Mouse (Mus musculus) A20 (cell line): ENCODE results near the gene Ndel1.
A peak's percentile ranks its signal among the peaks of the same experiment; 100 is the strongest.

Source experiments
- DNase-seq: peaks from one replicate; pipeline ENCODE4 v3.0.0-alpha.2; 2011; ENCODE audit warnings: low read depth, low spot score

Ndel1 gene

GRCm38 (mm10) chr11:68893911-68894464 is 22.3 kb upstream of the Ndel1 start:
- DNase-seq, result no peak

- no peak for DNase-seq
These were observed 20.7 kb upstream of the Ndel1 start for GRCm38 (mm10) chr11:68892233-68892832.

GRCm38 (mm10) chr11:68891823-68892222 is 20.2 kb upstream of the Ndel1 start:
- DNase-seq, result no peak

GRCm38 (mm10) chr11:68890625-68891024 is 19.0 kb upstream of the Ndel1 start:
- DNase-seq, result no peak

GRCm38 (mm10) chr11:68888653-68889052 is 17.0 kb upstream of the Ndel1 start:
- DNase-seq, result no peak

- DNase-seq, result no peak
These were observed 16.6 kb upstream of the Ndel1 start, which contains the start of gene Rnf222 for GRCm38 (mm10) chr11:68888253-68888652. Rnf222 (plus strand) TSS chr11:68888553.

- no peak for DNase-seq
These were observed 14.4 kb upstream of the Ndel1 start for GRCm38 (mm10) chr11:68886091-68886490.

- no peak for DNase-seq
These were observed 12.7 kb upstream of the Ndel1 start for GRCm38 (mm10) chr11:68884368-68884767.

- DNase-seq, result no peak
These were observed 12.2 kb upstream of the Ndel1 start for GRCm38 (mm10) chr11:68883843-68884242.

GRCm38 (mm10) chr11:68882107-68882506 is 10.4 kb upstream of the Ndel1 start:
- no peak for DNase-seq

- no peak for DNase-seq
These were observed 7.2 kb upstream of the Ndel1 start for GRCm38 (mm10) chr11:68878811-68879210.

- peak; percentile 66 for DNase-seq
These were observed 3.2 kb upstream of the Ndel1 start for GRCm38 (mm10) chr11:68874841-68875240.

- DNase-seq, result no peak
These were observed 381 bp downstream of the Ndel1 start for GRCm38 (mm10) chr11:68871277-68871676.

- no peak for DNase-seq
These were observed 7.0 kb downstream of the Ndel1 start for GRCm38 (mm10) chr11:68864544-68865189.

- DNase-seq, result peak; percentile 33
These were observed 8.0 kb downstream of the Ndel1 start for GRCm38 (mm10) chr11:68863631-68864091.

- no peak for DNase-seq
These were observed 9.4 kb downstream of the Ndel1 start for GRCm38 (mm10) chr11:68862260-68862659.

- DNase-seq, result no peak
These were observed 11.6 kb downstream of the Ndel1 start for GRCm38 (mm10) chr11:68859943-68860593.

- DNase-seq, result no peak
These were observed 14.3 kb downstream of the Ndel1 start for GRCm38 (mm10) chr11:68857329-68857728.

GRCm38 (mm10) chr11:68854621-68855020 is 17.0 kb downstream of the Ndel1 start:
- DNase-seq, result no peak

- peak; percentile 57 for DNase-seq
These were observed 17.9 kb downstream of the Ndel1 start for GRCm38 (mm10) chr11:68853611-68854401.

GRCm38 (mm10) chr11:68852932-68853409 is 18.7 kb downstream of the Ndel1 start:
- peak; percentile 100 for DNase-seq
